Mouse (Mus musculus): ENCODE measurements at regions not wholly inside any gene's neighbourhood (a gene's known extent, or its start where the extent isn't known, plus 50 kb on each side); places are given as distances from the start of the nearest gene placed in this dataset.

- DNase-seq (ENCODE audit: low read depth), result peak; percentile 5
- no peak for TF ChIP-seq CTCF (IDR thresholded peaks at IDR 0.05; ENCODE audit: borderline replicate concordance, extremely low read depth, insufficient read depth, insufficient read length)
- no peak for TF ChIP-seq POLR2A (IDR thresholded peaks at IDR 0.05; ENCODE audit: borderline replicate concordance, extremely low read depth, insufficient read depth, insufficient read length, poor library complexity, severe bottlenecking)
These were observed 115.7 kb upstream of the Ell2 start for GRCm38 (mm10) chr13:75590836-75591235.

DNA sequence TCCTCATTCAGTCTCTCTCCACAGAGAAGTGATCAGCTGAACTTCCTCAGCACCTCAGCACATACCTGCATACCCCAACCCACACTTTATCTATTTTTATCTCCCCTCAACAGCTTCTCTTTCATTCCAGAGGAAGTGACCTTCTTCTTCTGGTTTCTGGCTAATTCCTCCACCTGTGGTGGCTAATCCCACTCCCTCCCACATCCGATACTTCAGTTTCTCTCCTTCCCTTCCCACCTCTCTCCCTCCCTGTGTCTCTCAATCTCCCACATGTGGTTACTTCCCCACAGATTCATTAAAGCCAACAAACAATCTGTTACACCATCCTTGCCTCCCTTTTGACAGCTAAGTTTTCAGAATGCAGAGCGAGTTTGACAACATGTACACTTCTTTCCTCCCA lies 109.7 kb upstream of the Ell2 start:
- TF ChIP-seq CTCF (IDR thresholded peaks at IDR 0.05; ENCODE audit: borderline replicate concordance, extremely low read depth, insufficient read depth, insufficient read length) (no peak), POLR2A (IDR thresholded peaks at IDR 0.05; ENCODE audit: borderline replicate concordance, extremely low read depth, insufficient read depth, insufficient read length, poor library complexity, severe bottlenecking) (no peak)
- DNase-seq (ENCODE audit: low read depth), result no peak

- no peak for TF ChIP-seq POLR2A (IDR thresholded peaks at IDR 0.05; ENCODE audit: borderline replicate concordance, extremely low read depth, insufficient read depth, insufficient read length, poor library complexity, severe bottlenecking)
- no peak for TF ChIP-seq CTCF (IDR thresholded peaks at IDR 0.05; ENCODE audit: borderline replicate concordance, extremely low read depth, insufficient read depth, insufficient read length)
- DNase-seq (ENCODE audit: low read depth), result no peak
These were observed 108.4 kb upstream of the Ell2 start for GRCm38 (mm10) chr13:75598186-75598585.

DNA sequence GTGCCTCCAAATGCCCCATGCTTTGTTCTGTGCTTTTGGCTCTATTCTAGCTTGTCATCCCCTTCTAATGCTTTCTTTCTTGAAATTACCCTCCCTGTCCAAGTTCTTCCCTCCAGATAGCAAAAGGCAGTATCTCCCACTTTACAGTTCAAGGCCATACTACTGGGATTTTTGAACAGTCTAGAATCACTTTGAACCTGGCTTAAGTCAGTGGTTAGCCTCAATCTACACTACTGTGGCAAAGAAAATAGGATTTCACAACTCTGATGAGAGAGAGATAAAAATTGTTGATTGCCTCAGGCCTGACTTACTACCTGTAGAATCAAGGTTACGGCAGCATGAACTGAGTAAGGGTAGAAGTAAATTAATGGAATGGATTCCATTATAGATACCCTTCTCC lies 107.9 kb upstream of the Ell2 start:
- DNase-seq (ENCODE audit: low read depth), result no peak
- TF ChIP-seq CTCF (IDR thresholded peaks at IDR 0.05; ENCODE audit: borderline replicate concordance, extremely low read depth, insufficient read depth, insufficient read length), result no peak
- no peak for TF ChIP-seq POLR2A (IDR thresholded peaks at IDR 0.05; ENCODE audit: borderline replicate concordance, extremely low read depth, insufficient read depth, insufficient read length, poor library complexity, severe bottlenecking)

GRCm38 (mm10) chr13:75623229-75623628 lies 83.3 kb upstream of the Ell2 start:
- DNase-seq (ENCODE audit: low read depth), result no peak
- TF ChIP-seq CTCF (IDR thresholded peaks at IDR 0.05; ENCODE audit: borderline replicate concordance, extremely low read depth, insufficient read depth, insufficient read length) (no peak), POLR2A (IDR thresholded peaks at IDR 0.05; ENCODE audit: borderline replicate concordance, extremely low read depth, insufficient read depth, insufficient read length, poor library complexity, severe bottlenecking) (no peak)

- TF ChIP-seq POLR2A (IDR thresholded peaks at IDR 0.05; ENCODE audit: borderline replicate concordance, extremely low read depth, insufficient read depth, insufficient read length, poor library complexity, severe bottlenecking) (no peak), CTCF (IDR thresholded peaks at IDR 0.05; ENCODE audit: borderline replicate concordance, extremely low read depth, insufficient read depth, insufficient read length) (no peak)
- DNase-seq (ENCODE audit: low read depth), result no peak
These were observed 79.2 kb upstream of the Ell2 start for GRCm38 (mm10) chr13:75627405-75627804.

GRCm38 (mm10) chr13:75631048-75631447 lies 75.5 kb upstream of the Ell2 start:
- no peak for DNase-seq (ENCODE audit: low read depth)
- TF ChIP-seq CTCF (IDR thresholded peaks at IDR 0.05; ENCODE audit: borderline replicate concordance, extremely low read depth, insufficient read depth, insufficient read length) (no peak), POLR2A (IDR thresholded peaks at IDR 0.05; ENCODE audit: borderline replicate concordance, extremely low read depth, insufficient read depth, insufficient read length, poor library complexity, severe bottlenecking) (no peak)

DNA sequence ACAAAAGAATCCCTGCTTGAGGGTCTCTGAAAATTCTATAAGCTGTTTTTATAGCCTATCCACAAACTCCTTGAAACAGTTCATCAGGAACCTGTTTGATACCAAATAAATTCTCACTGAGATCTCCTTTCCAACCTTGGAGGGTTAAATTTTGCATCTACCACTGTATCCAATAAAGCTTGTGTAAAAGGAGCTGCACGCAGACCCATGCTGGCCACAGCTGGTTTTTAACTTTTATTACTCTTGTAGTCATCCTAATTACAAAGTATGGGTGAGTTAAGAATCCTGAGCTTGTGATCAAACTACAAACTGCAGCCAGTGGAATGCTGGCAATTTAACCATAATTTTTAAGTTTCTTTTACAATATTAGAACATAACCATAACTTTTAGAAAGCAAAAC lies 59.0 kb upstream of the Ell2 start:
- TF ChIP-seq POLR2A (IDR thresholded peaks at IDR 0.05; ENCODE audit: borderline replicate concordance, extremely low read depth, insufficient read depth, insufficient read length, poor library complexity, severe bottlenecking) (no peak), CTCF (IDR thresholded peaks at IDR 0.05; ENCODE audit: borderline replicate concordance, extremely low read depth, insufficient read depth, insufficient read length) (no peak)
- no peak for DNase-seq (ENCODE audit: low read depth)

- DNase-seq (ENCODE audit: low read depth), result no peak
- no peak for TF ChIP-seq POLR2A (IDR thresholded peaks at IDR 0.05; ENCODE audit: borderline replicate concordance, extremely low read depth, insufficient read depth, insufficient read length, poor library complexity, severe bottlenecking)
- TF ChIP-seq CTCF (IDR thresholded peaks at IDR 0.05; ENCODE audit: borderline replicate concordance, extremely low read depth, insufficient read depth, insufficient read length), result no peak
These were observed 54.6 kb upstream of the Ell2 start for GRCm38 (mm10) chr13:75651941-75652340.

- TF ChIP-seq POLR2A (IDR thresholded peaks at IDR 0.05; ENCODE audit: borderline replicate concordance, extremely low read depth, insufficient read depth, insufficient read length, poor library complexity, severe bottlenecking) (no peak), CTCF (IDR thresholded peaks at IDR 0.05; ENCODE audit: borderline replicate concordance, extremely low read depth, insufficient read depth, insufficient read length) (no peak)
- no peak for DNase-seq (ENCODE audit: low read depth)
These were observed 53.6 kb upstream of the Ell2 start for GRCm38 (mm10) chr13:75652966-75653365.

All from brain, embryonic 14.5 days (tissue).